Mouse (Mus musculus) T-helper 1 cell (primary cell): Measurements from ENCODE around the gene Gm13023.
"Not testable (repeated sequence)": the region's sequence is repeated elsewhere in the genome, so short reads cannot be mapped to it uniquely, and the experiment has no call there.

Experiments used
- in situ Hi-C: fragments of 300-600 bp; cut with MboI, MseI; formaldehyde crosslinking; loops from one replicate; pipeline ENCODE4 v1.15.1; 2025; ENCODE audit warnings: high pct_unique_total_duplicates

The Gm13023 gene

GRCm38 (mm10) chr4:143789052-143789451, at the start of gene Gm13023:
TSS of gene Gm13023 (plus strand) at chr4:143789352.
- in situ Hi-C loops = not testable (repeated sequence)

- in situ Hi-C loops = no loop called here
These were observed 26.8 kb downstream of the Gm13023 start, which contains the start of gene Gm13084 for GRCm38 (mm10) chr4:143815993-143816392. TSS of gene Gm13084 (minus strand) at chr4:143816093.
